Mouse (Mus musculus) hindbrain, embryonic 12.5 days (tissue): ENCODE data around the gene Pdcd4. TPM values are rescaled to one million over a fixed set of nuclear protein-coding genes. Genes with fewer than 3 reads are reported as not detected.

ENCODE experiments used
- polyA plus RNA-seq: library from polyadenylated mRNA; unstranded; fragments of >200 nt; fragmentation: Nextera tagmentation; extraction: Ambion mirVana; gene quantifications from 2 replicates; pipeline ENCODE4 v1.2.1, GENCODE M21; 2016

The Pdcd4 gene
- polyA plus RNA-seq, 1 experiment from 2014 or later: 103 TPM

Other genes starting within 250 kb of the Pdcd4 start
- gene Rbm20, start 214.9 kb upstream of the Pdcd4 start, polyA plus RNA-seq: 1.5 and 1.9 TPM in 2 replicates
- gene Shoc2, start 52.1 kb downstream of the Pdcd4 start, polyA plus RNA-seq: 73.3 and 77.5 TPM in 2 replicates
- gene Bbip1, start 52.4 kb downstream of the Pdcd4 start, polyA plus RNA-seq: 113 and 119 TPM in 2 replicates
- gene Adra2a, start 151.9 kb downstream of the Pdcd4 start, polyA plus RNA-seq: 4.1 and 4.9 TPM in 2 replicates